Mouse (Mus musculus) liver, embryonic 15.5 days (tissue): ENCODE measurements around the gene Rnaseh2a. TPM values are rescaled to one million over a fixed set of nuclear protein-coding genes. Genes with fewer than 3 reads are reported as not detected.

Experiments
- ATAC-seq: fragments of 200-750 bp; cut with Nextera tagmentation; 2 replicates; pipeline ENCODE4 v1.8.0; 2017; ENCODE audit warnings: moderate number of reproducible peaks, mild to moderate bottlenecking, moderate library complexity; ENCODE audit not compliant: insufficient read depth
- H3K27ac ChIP-seq: fragments of 300-500 bp; sonication (generic); replicated peaks from 2 replicates; pipeline ENCODE4 v1.5.1; 2015; ENCODE audit warnings: mild to moderate bottlenecking, inconsistent platforms
- H3K27me3 ChIP-seq: fragments of 300-500 bp; sonication (generic); 2 replicates; pipeline ENCODE4 v1.6.1; 2015; ENCODE audit warnings: mild to moderate bottlenecking, inconsistent platforms
- H3K36me3 ChIP-seq: fragments of 300-500 bp; sonication (generic); replicated peaks from 2 replicates; pipeline ENCODE4 v1.6.1; 2015; ENCODE audit warnings: moderate library complexity, mild to moderate bottlenecking, inconsistent platforms
- H3K4me1 ChIP-seq: fragments of 300-500 bp; sonication (generic); replicated peaks from 2 replicates; pipeline ENCODE4 v1.6.1; 2015; ENCODE audit warnings: inconsistent platforms
- H3K4me2 ChIP-seq: fragments of 300-500 bp; sonication (generic); 2 replicates; pipeline ENCODE4 v1.6.1; 2015; ENCODE audit warnings: moderate library complexity, mild to moderate bottlenecking, inconsistent platforms
- H3K4me3 ChIP-seq: fragments of 300-500 bp; sonication (generic); replicated peaks from 2 replicates; pipeline ENCODE4 v1.5.1; 2015; ENCODE audit warnings: mild to moderate bottlenecking, inconsistent platforms
- H3K9ac ChIP-seq: fragments of 300-500 bp; sonication (generic); 2 replicates; pipeline ENCODE4 v1.6.1; 2015; ENCODE audit warnings: moderate library complexity, mild to moderate bottlenecking, inconsistent platforms
- H3K9me3 ChIP-seq: fragments of 300-500 bp; sonication (generic); replicated peaks from 2 replicates; pipeline ENCODE4 v1.6.1; 2016; ENCODE audit warnings: inconsistent platforms
- WGBS: fragments of 180-500 bp; shearing (Covaris S2); methylation state at CpG from one replicate; pipeline ENCODE4 v1.1.7; 2015; ENCODE audit warnings: mixed read lengths; ENCODE audit not compliant: insufficient replicate concordance; 5-methylcytosine and 5-hydroxymethylcytosine counted together
- polyA plus RNA-seq: library from polyadenylated mRNA; unstranded; fragments of >200 nt; fragmentation: Nextera tagmentation; extraction: Ambion mirVana; gene quantifications from 2 replicates; pipeline ENCODE4 v1.2.1, GENCODE M21; 2015

Gene Rnaseh2a
- polyA plus RNA-seq, 1 experiment from 2014 or later, result 101 TPM

DNA sequence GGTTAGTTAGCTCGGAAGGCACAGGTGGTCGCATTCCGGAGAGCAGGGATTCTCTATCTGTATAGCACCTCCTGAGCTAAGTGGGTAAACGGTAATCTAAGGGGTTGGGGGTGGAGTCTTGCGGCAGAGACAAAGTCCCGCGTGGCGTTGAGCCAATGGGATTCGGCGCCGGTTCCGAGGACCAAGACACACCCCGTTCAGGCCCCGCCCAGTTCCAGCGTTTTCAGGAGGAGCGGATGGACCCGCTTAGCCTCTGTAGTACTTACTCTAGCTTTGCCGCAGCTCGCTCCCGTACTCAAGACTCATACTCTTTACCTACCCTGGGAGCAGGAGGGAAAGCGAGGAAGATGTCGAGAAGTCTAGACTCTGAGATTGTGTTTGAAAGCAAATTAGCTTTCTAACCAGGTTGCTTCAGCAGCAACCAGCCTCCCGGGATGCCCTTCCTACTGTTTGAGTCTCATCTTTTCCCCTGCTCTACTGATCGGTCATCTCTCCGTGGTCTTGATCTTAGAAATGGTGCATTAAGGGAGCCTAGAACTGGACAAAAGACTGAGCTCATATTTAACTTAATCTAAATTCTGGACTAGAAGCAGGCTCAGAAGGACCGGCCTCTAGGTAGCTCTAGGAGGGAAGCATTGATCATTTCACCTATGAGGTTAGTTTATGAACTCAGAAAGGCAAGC, 24.9 kb downstream of the Rnaseh2a start:
- Histone ChIP-seq H3K27ac (no peak overlapping the region), H3K27me3 (peaks cover 94% of the 10 kb centered on the region), H3K4me2 (peak overlapping the region; percentile 46), H3K4me1 (peaks cover 33% of the 10 kb centered on the region), H3K9ac (no peak overlapping the region), H3K9me3 (no peaks in the 10 kb centered on the region), H3K36me3 (no peaks in the 10 kb centered on the region), H3K4me3 (peak overlapping the region; percentile 17; the same call in 1 of the 2 replicates)
- WGBS, result 3% methylated on average over 26 of the region's 26 CpGs
- ATAC-seq, result peak; percentile 73

GRCm38 (mm10) chr8:84943699-84944098, 25.9 kb downstream of the Rnaseh2a start:
- Histone ChIP-seq H3K36me3 (no peaks in the 10 kb centered on the region), H3K4me3 (no peak overlapping the region), H3K27ac (no peak overlapping the region), H3K9me3 (no peaks in the 10 kb centered on the region), H3K4me1 (peaks cover 33% of the 10 kb centered on the region), H3K9ac (no peak overlapping the region), H3K27me3 (peaks cover 96% of the 10 kb centered on the region), H3K4me2 (no peak overlapping the region)
- 27% methylated on average over 4 of the region's 4 CpGs for WGBS
- no peak for ATAC-seq

- Histone ChIP-seq H3K4me1 (peaks cover 29% of the 10 kb centered on the region), H3K9ac (no peak overlapping the region), H3K4me2 (peak overlapping the region; percentile 75), H3K4me3 (peak overlapping the region; percentile 46; the same call in 1 of the 2 replicates), H3K9me3 (no peaks in the 10 kb centered on the region), H3K27ac (no peak overlapping the region), H3K36me3 (no peaks in the 10 kb centered on the region), H3K27me3 (peaks cover 95% of the 10 kb centered on the region)
- 39% methylated on average over 13 of the region's 13 CpGs for WGBS
- ATAC-seq, result no peak
Observed at GRCm38 (mm10) chr8:84937620-84938485, 31.7 kb downstream of the Rnaseh2a start.

DNA sequence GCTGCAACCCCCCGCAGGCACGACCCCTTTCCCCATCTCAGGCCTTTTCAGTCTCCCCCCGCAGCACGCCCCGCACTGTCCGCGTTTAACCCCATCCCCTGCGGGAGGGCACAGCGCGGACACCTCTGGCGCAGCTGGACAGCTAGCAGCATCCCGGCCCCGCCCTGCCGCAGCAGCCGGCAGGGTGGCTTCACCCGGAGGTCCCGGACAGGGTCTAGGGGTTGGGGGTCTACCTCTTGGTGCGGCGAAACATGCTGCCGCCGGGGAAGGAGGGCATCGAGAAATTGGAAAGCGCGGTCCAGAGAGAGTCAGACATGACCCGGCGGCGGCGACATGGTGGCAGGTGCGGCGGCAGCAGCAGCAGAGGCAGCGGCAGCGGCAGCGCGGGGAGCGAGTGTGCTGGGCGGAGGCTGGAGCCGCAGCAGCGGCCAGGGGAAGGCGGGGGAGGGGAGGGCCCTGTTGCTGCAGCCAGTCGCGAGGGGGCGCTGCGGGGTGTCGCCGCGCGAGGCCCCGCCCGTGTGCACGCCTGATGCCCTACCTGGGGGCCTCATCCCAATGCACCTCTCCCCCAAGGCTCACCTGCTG, 32.5 kb downstream of the Rnaseh2a start, which contains the start of gene Mast1:
Gene Mast1 (minus strand): TSS at position 398 of the 585 bp plus-strand sequence.
- 2% methylated on average over 50 of the region's 50 CpGs for WGBS
- Histone ChIP-seq H3K4me2 (peak within 1 kb of the TSS; percentile 75), H3K27me3 (peaks cover 98% of the 10 kb centered on the region), H3K36me3 (no peaks in the 10 kb centered on the region), H3K9me3 (no peaks in the 10 kb centered on the region), H3K27ac (no peak within 1 kb of the TSS), H3K4me1 (peaks cover 29% of the 10 kb centered on the region), H3K4me3 (peak within 1 kb of the TSS; percentile 46), H3K9ac (no peak within 1 kb of the TSS)
- ATAC-seq, result peak; percentile 52

GRCm38 (mm10) chr8:84936041-84936961, 33.3 kb downstream of the Rnaseh2a start:
- no peak overlapping the region for H3K9ac ChIP-seq
- no peaks in the 10 kb centered on the region for H3K9me3 ChIP-seq
- H3K36me3 ChIP-seq, result no peaks in the 10 kb centered on the region
- ATAC-seq, result no peak
- 21% methylated on average over 23 of the region's 23 CpGs for WGBS
- peaks cover 29% of the 10 kb centered on the region for H3K4me1 ChIP-seq
- no peak overlapping the region for H3K27ac ChIP-seq
- H3K4me2 ChIP-seq, result peak overlapping the region; percentile 75
- peaks cover 98% of the 10 kb centered on the region for H3K27me3 ChIP-seq
- peak overlapping the region; percentile 46 for H3K4me3 ChIP-seq

GRCm38 (mm10) chr8:84935489-84935888, 34.1 kb downstream of the Rnaseh2a start:
- H3K4me3 ChIP-seq, result no peak overlapping the region
- H3K9ac ChIP-seq, result no peak overlapping the region
- 3% methylated on average over 14 of the region's 14 CpGs for WGBS
- no peaks in the 10 kb centered on the region for H3K36me3 ChIP-seq
- peaks cover 98% of the 10 kb centered on the region for H3K27me3 ChIP-seq
- H3K27ac ChIP-seq, result no peak overlapping the region
- no peaks in the 10 kb centered on the region for H3K9me3 ChIP-seq
- no peak overlapping the region for H3K4me2 ChIP-seq
- H3K4me1 ChIP-seq, result peaks cover 29% of the 10 kb centered on the region
- no peak for ATAC-seq

DNA sequence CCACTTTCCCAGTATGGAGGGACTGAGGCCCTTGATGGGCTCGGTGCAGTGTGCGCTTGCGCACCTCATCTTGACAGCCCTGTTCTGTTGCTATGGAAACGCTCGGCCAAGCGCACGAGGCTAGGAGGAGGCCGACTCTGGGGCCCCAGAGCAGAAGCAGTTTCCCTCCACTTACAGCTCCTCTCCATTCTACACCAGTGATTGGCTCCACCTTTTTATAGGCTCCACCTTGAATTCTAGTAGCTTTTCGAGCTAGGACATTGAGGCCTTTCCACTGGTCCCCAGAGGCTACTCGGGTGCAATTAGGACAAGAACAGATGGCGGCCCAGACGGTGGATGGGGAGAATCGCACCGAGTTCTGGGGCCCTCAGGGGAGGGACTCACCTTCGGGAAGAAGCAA, 34.7 kb downstream of the Rnaseh2a start:
- H3K36me3 ChIP-seq, result no peaks in the 10 kb centered on the region
- 3% methylated on average over 15 of the region's 15 CpGs for WGBS
- H3K4me1 ChIP-seq, result peaks cover 29% of the 10 kb centered on the region
- H3K4me3 ChIP-seq, result no peak overlapping the region
- peaks cover 98% of the 10 kb centered on the region for H3K27me3 ChIP-seq
- H3K4me2 ChIP-seq, result no peak overlapping the region
- ATAC-seq, result no peak
- H3K9ac ChIP-seq, result no peak overlapping the region
- no peak overlapping the region for H3K27ac ChIP-seq
- no peaks in the 10 kb centered on the region for H3K9me3 ChIP-seq

DNA sequence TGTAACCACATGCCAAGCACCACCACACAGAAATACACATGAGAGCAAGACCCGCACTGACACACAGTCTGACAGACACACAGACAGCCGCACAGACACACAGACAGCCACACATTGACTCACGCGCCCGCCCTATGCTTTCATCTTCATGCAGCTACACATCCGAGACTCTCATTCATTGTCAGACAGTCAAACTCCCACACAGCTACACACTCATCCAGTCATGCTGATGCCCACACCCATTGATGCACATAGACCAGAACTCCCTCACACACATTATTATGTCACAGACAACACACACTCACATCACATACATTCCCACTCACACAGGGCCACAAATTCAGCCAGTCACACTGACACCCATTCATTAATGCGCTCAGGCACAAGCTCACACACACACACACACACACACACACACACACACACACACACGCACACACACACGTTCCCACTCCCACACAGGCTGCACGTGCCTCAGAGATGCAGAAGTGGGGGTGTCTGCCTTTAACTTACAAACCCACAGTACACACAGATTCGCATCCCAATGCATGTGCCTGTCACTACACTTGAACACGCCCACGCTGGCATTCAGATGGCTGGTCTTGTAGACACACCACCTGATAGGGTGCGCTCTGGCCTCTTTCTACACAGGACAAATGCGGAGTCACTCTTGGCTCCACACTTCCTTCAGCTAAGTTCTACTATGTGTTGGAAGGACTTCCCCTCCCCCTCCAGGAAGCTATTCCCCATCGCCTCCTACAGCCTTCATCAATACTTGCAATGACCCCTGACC, 35.6 kb downstream of the Rnaseh2a start:
- Histone ChIP-seq H3K27me3 (peaks cover 98% of the 10 kb centered on the region), H3K9me3 (no peaks in the 10 kb centered on the region), H3K9ac (no peak overlapping the region), H3K4me1 (peaks cover 34% of the 10 kb centered on the region), H3K27ac (no peak overlapping the region), H3K36me3 (no peaks in the 10 kb centered on the region), H3K4me2 (no peak overlapping the region), H3K4me3 (no peak overlapping the region)
- 64% methylated on average over 16 of the region's 16 CpGs for WGBS
- no peak for ATAC-seq

- no peak overlapping the region for H3K4me2 ChIP-seq
Observed at GRCm38 (mm10) chr8:84930582-84930981, 39.0 kb downstream of the Rnaseh2a start.

More at GRCm38 (mm10) chr8:84930582-84930981, 39.0 kb downstream of the Rnaseh2a start:
- ATAC-seq, result no peak
- Histone ChIP-seq H3K4me1 (peaks cover 20% of the 10 kb centered on the region), H3K9ac (no peak overlapping the region), H3K9me3 (no peaks in the 10 kb centered on the region), H3K27ac (no peak overlapping the region), H3K27me3 (peaks cover 83% of the 10 kb centered on the region), H3K4me3 (no peak overlapping the region), H3K36me3 (no peaks in the 10 kb centered on the region)
- WGBS, result 77% methylated on average over 13 of the region's 13 CpGs
